Mouse (Mus musculus): Measurements from ENCODE around the gene Slc28a2. TPM values are rescaled to one million over a fixed set of nuclear protein-coding genes. Genes with fewer than 3 reads are reported as not detected.
"Not testable (repeated sequence)": the region's sequence is repeated elsewhere in the genome, so short reads cannot be mapped to it uniquely, and the experiment has no call there.

The Slc28a2 gene
- total RNA-seq, 4 experiments from 2014 or later, result 4.6 to 5.7 (median 5.2) TPM

DNA sequence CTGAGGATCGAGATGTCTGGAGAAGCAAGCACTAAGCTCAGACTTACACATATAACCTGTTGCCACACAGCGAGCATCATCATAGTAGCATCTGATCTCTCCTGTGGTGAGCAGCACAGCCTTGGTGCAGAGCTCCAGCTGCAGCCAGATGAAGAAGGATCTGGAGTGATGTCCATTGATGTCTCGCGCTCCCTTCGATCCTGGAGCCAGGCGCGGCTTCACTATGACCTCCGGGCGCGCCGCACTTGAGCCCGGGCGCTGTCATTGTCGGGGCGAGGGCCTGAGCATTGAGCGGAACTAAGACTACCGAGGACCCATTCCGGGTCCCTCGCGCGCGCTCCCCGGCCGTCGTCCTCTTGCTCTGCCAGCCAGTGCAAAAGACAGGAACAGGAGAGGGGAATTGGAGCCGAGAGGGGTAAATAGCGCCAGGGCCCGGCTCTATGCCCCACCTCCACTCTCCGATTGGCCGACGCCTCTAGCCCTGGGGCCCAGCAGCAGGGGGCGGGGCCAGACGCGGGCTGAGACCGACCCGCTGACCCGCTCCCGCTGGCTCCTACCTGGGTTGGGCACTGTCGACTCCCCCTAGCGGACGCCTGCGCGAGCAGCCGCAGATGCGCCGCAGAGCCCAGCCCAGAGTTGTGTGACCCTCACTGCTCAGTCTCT, 41.2 kb downstream of the Slc28a2 start:
- peak; percentile 89 to 96 for DNase-seq (ENCODE audit: low spot score in 2 of 2)

GRCm38 (mm10) chr2:122469221-122469620, 42.9 kb downstream of the Slc28a2 start:
- DNase-seq (ENCODE audit: low spot score in 2 of 2), result no peak

DNA sequence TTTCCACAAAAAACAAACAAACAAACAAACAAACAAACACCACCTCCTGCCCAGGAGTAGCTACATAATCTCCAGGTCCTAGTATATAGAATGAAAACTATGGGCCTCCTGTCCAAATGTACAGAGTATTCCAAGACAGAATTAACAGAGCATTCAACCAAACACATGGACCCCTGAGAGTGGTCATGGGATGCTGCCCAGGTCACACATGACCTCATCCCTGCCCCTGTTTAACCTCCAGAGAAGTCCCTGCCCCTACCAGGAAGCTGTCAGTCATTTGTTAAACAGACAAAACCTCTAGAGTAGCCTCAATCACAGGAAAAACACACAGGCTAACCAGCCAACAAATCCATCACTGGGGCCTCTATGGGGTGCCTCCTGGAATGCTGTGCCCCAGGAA, 50.3 kb downstream of the Slc28a2 start:
- DNase-seq (ENCODE audit: low spot score in 2 of 2), result no peak

- not testable (repeated sequence) for DNase-seq (ENCODE audit: low spot score in 2 of 2)
Measured at GRCm38 (mm10) chr2:122483787-122484186, 57.5 kb downstream of the Slc28a2 start.

- no peak for DNase-seq (ENCODE audit: low spot score in 2 of 2)
Measured at GRCm38 (mm10) chr2:122484641-122485040, 58.4 kb downstream of the Slc28a2 start, which contains the start of gene Gm14085. Gm14085 (plus strand) TSS chr2:122484941.

GRCm38 (mm10) chr2:122485654-122486053, 59.4 kb downstream of the Slc28a2 start:
- DNase-seq (ENCODE audit: low spot score in 2 of 2), result not testable (repeated sequence)

DNA sequence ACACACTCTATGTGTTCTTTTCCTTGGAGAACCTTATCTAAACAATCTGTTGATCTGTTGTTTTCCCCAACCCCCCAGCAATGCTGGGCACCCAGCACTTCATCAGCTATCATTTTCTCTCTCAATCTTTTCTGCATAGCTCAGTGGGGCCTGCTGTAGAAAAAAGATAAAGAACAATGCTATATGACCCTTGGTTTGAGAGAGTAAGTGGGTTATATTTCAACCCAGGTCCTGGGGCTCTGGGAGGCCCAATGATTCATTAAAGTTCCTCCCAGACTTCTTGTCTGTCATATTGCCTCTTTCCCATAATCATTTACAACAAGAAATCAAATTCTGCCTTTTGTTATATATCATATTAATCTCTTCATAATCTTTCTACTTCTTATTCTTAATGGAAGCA, 59.8 kb downstream of the Slc28a2 start:
- DNase-seq (ENCODE audit: low spot score in 2 of 2), result not testable (repeated sequence)

DNA sequence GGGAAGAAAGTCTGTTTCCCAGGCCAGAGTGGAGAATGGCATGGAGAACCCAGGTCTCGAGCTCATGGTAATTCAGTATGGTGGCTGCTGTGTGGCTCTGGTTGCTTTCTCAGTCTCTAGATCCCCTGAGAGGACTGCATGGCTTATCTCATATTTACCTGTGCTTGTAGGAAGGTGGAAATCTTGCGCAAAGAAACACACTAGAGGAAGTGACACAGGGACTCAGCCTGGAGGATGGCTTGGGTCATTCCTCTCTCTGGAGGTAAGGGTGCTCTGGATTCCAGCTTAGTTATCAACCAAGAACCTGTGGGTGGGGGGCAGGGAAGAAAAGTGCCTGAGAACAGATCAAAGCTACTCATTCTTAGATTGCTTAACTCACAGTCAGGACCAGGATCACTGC, 60.4 kb downstream of the Slc28a2 start:
- DNase-seq (ENCODE audit: low spot score in 2 of 2), result no peak

Other genes starting within 250 kb of the Slc28a2 start
- not detected for gene Patl2, start 240.3 kb upstream of the Slc28a2 start, total RNA-seq (2022)
- gene Terb2, start 240.2 kb upstream of the Slc28a2 start, total RNA-seq (2022), result not detected
- 10 to 100 TPM; 63.0 to 69.8 (median 66.5) TPM for gene Sord, start 191.7 kb upstream of the Slc28a2 start, total RNA-seq (2022)
- gene Duox2, start 128.0 kb upstream of the Slc28a2 start, total RNA-seq (2022), result under 1 TPM in 3 of 4 experiments, not detected in 1; 0.07 to 0.24 (median 0.18) TPM
- gene Duoxa2, start 127.6 kb upstream of the Slc28a2 start, total RNA-seq (2022), result not detected
- gene Duoxa1, start 112.7 kb upstream of the Slc28a2 start, total RNA-seq (2022), result under 1 TPM in 3 of 4 experiments, not detected in 1; 0.48 to 0.63 (median 0.62) TPM
- gene Duox1, start 110.8 kb upstream of the Slc28a2 start, total RNA-seq (2022), result under 1 TPM; 0.19 to 0.38 (median 0.29) TPM
- gene Shf, start 57.3 kb upstream of the Slc28a2 start, total RNA-seq (2022), result 1 to 10 TPM; 1.3 to 1.9 (median 1.4) TPM
- gene Gm14085, start 58.5 kb downstream of the Slc28a2 start, total RNA-seq (2022), result under 1 TPM in 2 of 4 experiments, not detected in 2; 0.10 to 0.13 TPM
- gene Gatm, start 184.8 kb downstream of the Slc28a2 start, total RNA-seq (2022), result 1 to 10 TPM; 2.4 to 4.4 (median 3.9) TPM
- under 1 TPM in 1 of 4 experiments, not detected in 3; 0.38 TPM for gene AA467197, start 210.5 kb downstream of the Slc28a2 start, total RNA-seq (2022)